Mouse (Mus musculus) heart, embryonic 16.5 days (tissue): ENCODE measurements around the gene Shank2. TPM values are rescaled to one million over a fixed set of nuclear protein-coding genes. Genes with fewer than 3 reads are reported as not detected.

Source experiments
- ATAC-seq: fragments of 200-750 bp; cut with Nextera tagmentation; replicated peaks from 2 replicates; pipeline ENCODE4 v1.8.0; 2017; ENCODE audit warnings: moderate number of reproducible peaks; ENCODE audit not compliant: insufficient read depth, low FRiP score; ENCODE audit errors: extremely low read depth
- H3K27ac ChIP-seq: fragments of 300-500 bp; sonication (generic); 2 replicates; pipeline ENCODE4 v1.5.1; 2014; ENCODE audit warnings: mild to moderate bottlenecking, low read length, control low read depth, moderate library complexity
- H3K27me3 ChIP-seq: fragments of 300-500 bp; sonication (generic); 2 replicates; pipeline ENCODE4 v1.6.1; 2014; ENCODE audit warnings: low read length, mixed read lengths; ENCODE audit not compliant: control insufficient read depth, insufficient read depth
- H3K36me3 ChIP-seq: fragments of 300-500 bp; sonication (generic); 2 replicates; pipeline ENCODE4 v1.6.1; 2014; ENCODE audit not compliant: control insufficient read depth, insufficient read depth
- H3K4me1 ChIP-seq: fragments of 300-500 bp; sonication (generic); 2 replicates; pipeline ENCODE4 v1.6.1; 2014; ENCODE audit warnings: low read length, mixed read lengths; ENCODE audit not compliant: control insufficient read depth, insufficient read depth
- H3K4me2 ChIP-seq: fragments of 300-500 bp; sonication (generic); 2 replicates; pipeline ENCODE4 v1.6.1; 2014; ENCODE audit warnings: low read depth, mild to moderate bottlenecking, control low read depth, low read length
- H3K4me3 ChIP-seq: fragments of 300-500 bp; sonication (generic); 2 replicates; pipeline ENCODE4 v1.5.1; 2014; ENCODE audit warnings: mild to moderate bottlenecking, control low read depth, low read length
- H3K9ac ChIP-seq: fragments of 300-500 bp; sonication (generic); 2 replicates; pipeline ENCODE4 v1.6.1; 2014; ENCODE audit warnings: low read length, control low read depth
- H3K9me3 ChIP-seq: fragments of 300-500 bp; sonication (generic); replicated peaks from 2 replicates; pipeline ENCODE4 v1.6.1; 2016; ENCODE audit warnings: low read length; ENCODE audit not compliant: control insufficient read depth
- WGBS: fragments of 180-500 bp; shearing (Covaris S2); extraction: QIAGEN DNeasy Blood & Tissue Kit; methylation state at CpG from one replicate; pipeline ENCODE4 v1.1.7; 2014; 5-methylcytosine and 5-hydroxymethylcytosine counted together
- polyA plus RNA-seq: library from polyadenylated mRNA; unstranded; fragments of >200 nt; fragmentation: Nextera tagmentation; extraction: Ambion mirVana; gene quantifications from 2 replicates; pipeline ENCODE4 v1.2.1, GENCODE M21; 2015

Gene Shank2
- polyA plus RNA-seq, 1 experiment from 2014 or later = 0.79 TPM

DNA sequence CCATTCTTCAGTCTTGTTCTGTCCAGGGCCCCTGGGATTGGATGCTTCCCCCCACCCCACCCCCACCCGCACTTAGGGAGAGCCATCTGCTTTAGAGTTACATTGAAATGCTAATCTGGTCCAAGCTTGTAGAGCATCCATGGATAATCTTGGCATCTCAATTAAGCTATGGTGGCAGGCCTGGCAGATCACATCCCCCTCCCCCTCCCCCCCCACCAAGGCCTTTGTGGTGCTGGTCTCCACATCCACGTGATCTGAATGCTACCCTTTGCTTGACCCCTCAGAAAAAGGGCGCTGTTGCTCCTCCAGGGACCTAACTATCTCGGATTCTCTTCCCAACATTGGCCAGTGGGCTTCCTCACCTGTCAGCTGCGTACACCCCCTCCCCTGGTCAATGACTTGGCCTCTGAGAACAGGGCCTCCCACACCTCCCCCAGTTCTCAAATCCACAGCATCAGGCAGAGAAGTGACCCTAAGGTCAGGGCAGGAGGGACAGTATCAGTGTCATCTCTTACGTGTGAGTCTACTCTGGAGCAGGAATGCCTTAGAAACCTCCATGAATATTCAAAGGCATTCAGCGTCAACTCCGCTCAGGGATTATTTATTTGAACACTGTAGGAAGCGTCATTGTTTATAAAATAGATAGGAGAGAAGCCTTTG is 104.8 kb downstream of the Shank2 start:
- 45% methylated on average over 9 of the region's 9 CpGs for WGBS
- ATAC-seq = no peak
- peaks cover 3% of the 10 kb centered on the region; the same call in 1 of the 2 replicates for H3K4me1 ChIP-seq
- H3K9ac ChIP-seq = no peak overlapping the region
- no peaks in the 10 kb centered on the region for H3K27me3 ChIP-seq
- no peak overlapping the region for H3K4me2 ChIP-seq
- H3K36me3 ChIP-seq = no peaks in the 10 kb centered on the region
- no peak overlapping the region for H3K27ac ChIP-seq
- no peaks in the 10 kb centered on the region for H3K9me3 ChIP-seq
- no peak overlapping the region for H3K4me3 ChIP-seq

DNA sequence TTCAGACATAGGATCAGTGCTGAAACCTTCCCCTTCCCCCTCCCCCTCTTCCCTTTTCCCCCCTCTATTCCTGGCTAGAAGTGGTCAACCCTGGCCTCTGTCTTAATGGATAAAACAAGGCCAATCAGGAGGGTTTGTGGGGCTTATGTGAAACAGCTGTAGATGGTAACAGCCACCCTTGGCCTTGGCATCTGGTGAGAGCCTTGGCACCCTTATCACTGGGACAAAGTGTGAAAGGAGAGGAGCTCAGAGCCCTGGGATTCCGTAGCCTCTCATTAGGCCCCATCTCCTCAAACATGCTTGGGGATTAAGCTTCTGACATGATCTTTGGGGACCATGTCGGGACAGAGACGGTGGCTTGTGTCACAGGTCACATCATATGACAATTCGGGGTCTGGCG is 106.4 kb downstream of the Shank2 start:
- H3K9ac ChIP-seq = no peak overlapping the region
- no peak overlapping the region for H3K4me3 ChIP-seq
- 75% methylated on average over 5 of the region's 5 CpGs for WGBS
- no peak overlapping the region for H3K27ac ChIP-seq
- H3K27me3 ChIP-seq = no peaks in the 10 kb centered on the region
- no peaks in the 10 kb centered on the region for H3K9me3 ChIP-seq
- peaks cover 3% of the 10 kb centered on the region; the same call in 1 of the 2 replicates for H3K4me1 ChIP-seq
- H3K36me3 ChIP-seq = no peaks in the 10 kb centered on the region
- H3K4me2 ChIP-seq = no peak overlapping the region
- ATAC-seq = no peak

DNA sequence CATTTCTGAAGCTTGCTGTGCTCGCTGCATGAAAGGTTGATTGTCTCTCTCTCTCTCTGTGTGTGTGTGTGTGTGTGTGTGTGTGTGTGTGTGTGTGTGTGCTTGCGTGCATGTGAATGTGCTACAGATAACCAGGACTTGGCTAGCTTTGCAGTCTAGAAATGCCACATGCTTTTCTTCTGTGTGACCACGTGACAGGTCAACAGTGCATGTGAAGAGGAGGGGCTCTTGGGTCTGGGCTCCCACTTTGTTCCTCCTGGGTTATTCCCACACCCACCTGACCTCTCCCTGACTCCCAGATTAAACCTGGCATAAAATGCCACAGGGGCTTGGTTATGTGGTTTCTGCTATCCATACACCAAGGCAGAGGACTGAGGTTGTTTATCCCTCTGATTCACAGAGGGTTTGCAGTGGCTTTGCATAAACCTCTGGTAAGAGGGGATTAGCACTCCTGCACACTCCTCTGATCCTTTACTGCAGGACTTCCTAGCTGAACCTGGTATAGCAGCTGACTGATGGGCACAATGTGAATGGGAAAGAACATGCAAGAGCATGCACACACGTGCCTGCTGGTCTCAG is 109.4 kb downstream of the Shank2 start:
- no peak overlapping the region for H3K27ac ChIP-seq
- no peaks in the 10 kb centered on the region for H3K27me3 ChIP-seq

GRCm38 (mm10) chr7:144111981-144112380 is 110.3 kb downstream of the Shank2 start:
- no peaks in the 10 kb centered on the region for H3K9me3 ChIP-seq
- peak overlapping the region; percentile 32; the same call in 1 of the 2 replicates for H3K27ac ChIP-seq
- no peak overlapping the region for H3K4me3 ChIP-seq
- peaks cover 3% of the 10 kb centered on the region; the same call in 1 of the 2 replicates for H3K4me1 ChIP-seq
- no peak overlapping the region for H3K4me2 ChIP-seq
- no peaks in the 10 kb centered on the region for H3K27me3 ChIP-seq
- H3K36me3 ChIP-seq = no peaks in the 10 kb centered on the region
- 51% methylated on average over 3 of the region's 3 CpGs for WGBS
- H3K9ac ChIP-seq = no peak overlapping the region
- no peak for ATAC-seq

More for the DNA sequence above, 109.4 kb downstream of the Shank2 start:
- Histone ChIP-seq H3K9me3 (no peaks in the 10 kb centered on the region), H3K4me1 (peaks cover 3% of the 10 kb centered on the region; the same call in 1 of the 2 replicates), H3K4me3 (no peak overlapping the region), H3K36me3 (no peaks in the 10 kb centered on the region), H3K4me2 (no peak overlapping the region), H3K9ac (no peak overlapping the region)
- ATAC-seq = peak; percentile 75; the same call in 1 of the 2 replicates
- WGBS = 31% methylated on average over 4 of the region's 4 CpGs

GRCm38 (mm10) chr7:144114230-144114629 is 112.5 kb downstream of the Shank2 start:
- H3K27me3 ChIP-seq = no peaks in the 10 kb centered on the region
- H3K27ac ChIP-seq = no peak overlapping the region
- 58% methylated on average over 3 of the region's 3 CpGs for WGBS
- no peaks in the 10 kb centered on the region for H3K9me3 ChIP-seq
- no peak for ATAC-seq
- no peak overlapping the region for H3K4me2 ChIP-seq
- no peak overlapping the region for H3K9ac ChIP-seq
- no peak overlapping the region for H3K4me3 ChIP-seq
- H3K4me1 ChIP-seq = peaks cover 3% of the 10 kb centered on the region; the same call in 1 of the 2 replicates
- H3K36me3 ChIP-seq = no peaks in the 10 kb centered on the region

GRCm38 (mm10) chr7:144119562-144119961 is 117.8 kb downstream of the Shank2 start:
- Histone ChIP-seq H3K4me3 (no peak overlapping the region), H3K36me3 (no peaks in the 10 kb centered on the region), H3K9me3 (no peaks in the 10 kb centered on the region), H3K4me2 (no peak overlapping the region), H3K27me3 (no peaks in the 10 kb centered on the region), H3K4me1 (no peaks in the 10 kb centered on the region), H3K9ac (no peak overlapping the region), H3K27ac (no peak overlapping the region)
- no peak for ATAC-seq
- 47% methylated on average over 1 of the region's 1 CpGs for WGBS

DNA sequence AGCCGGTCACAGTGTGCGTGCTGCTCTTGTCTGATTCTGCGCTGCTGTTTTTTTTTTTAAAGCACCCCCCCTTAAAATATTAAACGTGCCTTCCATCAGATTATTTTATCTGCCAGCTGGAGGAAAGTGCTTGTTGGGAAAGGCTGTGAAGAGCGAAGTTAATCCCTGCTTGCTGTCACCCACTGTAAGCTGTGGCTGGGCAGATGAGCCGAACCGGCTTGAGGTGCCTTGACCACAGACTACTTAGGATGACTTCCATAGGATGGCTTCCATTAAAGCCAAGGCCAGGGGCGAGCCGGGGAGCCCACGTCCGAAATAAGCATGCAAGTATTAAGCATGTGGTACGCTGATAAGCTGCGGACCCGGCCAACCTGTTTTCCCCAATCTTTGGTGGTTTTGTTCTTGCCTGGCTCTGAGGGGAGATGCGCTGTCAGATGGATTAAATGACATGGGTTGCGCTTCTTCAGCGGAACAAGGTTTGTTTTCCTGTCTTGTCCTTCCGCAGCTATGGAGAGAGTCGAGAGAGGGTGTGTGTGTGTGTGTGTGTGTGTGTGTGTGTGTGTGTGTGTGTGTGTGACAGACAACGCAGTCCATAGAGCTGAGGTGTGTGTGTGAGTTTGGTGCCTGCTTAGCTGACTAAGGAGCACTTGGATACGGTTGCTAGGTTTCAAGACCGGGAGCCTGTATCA is 131.1 kb downstream of the Shank2 start:
- no peak overlapping the region for H3K9ac ChIP-seq
- no peak overlapping the region for H3K4me2 ChIP-seq
- no peaks in the 10 kb centered on the region for H3K4me1 ChIP-seq
- no peaks in the 10 kb centered on the region for H3K27me3 ChIP-seq
- no peak overlapping the region for H3K27ac ChIP-seq
- no peak for ATAC-seq
- H3K36me3 ChIP-seq = no peaks in the 10 kb centered on the region
- no peak overlapping the region for H3K4me3 ChIP-seq
- 71% methylated on average over 22 of the region's 22 CpGs for WGBS
- H3K9me3 ChIP-seq = no peaks in the 10 kb centered on the region

- Histone ChIP-seq H3K9me3 (no peaks in the 10 kb centered on the region), H3K4me3 (no peak overlapping the region), H3K9ac (no peak overlapping the region), H3K27me3 (no peaks in the 10 kb centered on the region), H3K4me1 (no peaks in the 10 kb centered on the region), H3K4me2 (no peak overlapping the region), H3K27ac (no peak overlapping the region), H3K36me3 (no peaks in the 10 kb centered on the region)
- no peak for ATAC-seq
- 66% methylated on average over 9 of the region's 9 CpGs for WGBS
Measured at GRCm38 (mm10) chr7:144133388-144133998, 131.8 kb downstream of the Shank2 start.

- Histone ChIP-seq H3K4me3 (no peak overlapping the region), H3K27ac (no peak overlapping the region), H3K4me2 (no peak overlapping the region), H3K9ac (no peak overlapping the region), H3K9me3 (no peaks in the 10 kb centered on the region), H3K4me1 (no peaks in the 10 kb centered on the region), H3K36me3 (no peaks in the 10 kb centered on the region), H3K27me3 (no peaks in the 10 kb centered on the region)
- no peak for ATAC-seq
- WGBS = 85% methylated on average over 11 of the region's 11 CpGs
Measured at GRCm38 (mm10) chr7:144134699-144135098, 133.0 kb downstream of the Shank2 start.
